Mouse (Mus musculus) forebrain, postnatal 0 days (tissue): ENCODE measurements around the gene Tmem135. TPM values are rescaled to one million over a fixed set of nuclear protein-coding genes. Genes with fewer than 3 reads are reported as not detected.

Source experiments
- ATAC-seq: fragments of 200-750 bp; cut with Nextera tagmentation; 2 replicates; pipeline ENCODE4 v1.8.0; 2017; ENCODE audit warnings: mild to moderate bottlenecking, moderate library complexity
- DNase-seq: peaks from one replicate; pipeline ENCODE4 v3.0.0-alpha.2; 2015
- H3K27ac ChIP-seq: fragments of 300-500 bp; sonication (generic); 2 replicates; pipeline ENCODE4 v1.5.1; 2014; ENCODE audit warnings: low read depth, mild to moderate bottlenecking, antibody characterized with exemption, low read length, moderate library complexity, mixed read lengths
- H3K27me3 ChIP-seq: fragments of 300-500 bp; sonication (generic); 2 replicates; pipeline ENCODE4 v1.6.1; 2014; ENCODE audit warnings: mild to moderate bottlenecking, low read length, mixed read lengths; ENCODE audit not compliant: insufficient read depth
- H3K36me3 ChIP-seq: fragments of 300-500 bp; sonication (generic); 2 replicates; pipeline ENCODE4 v1.6.1; 2014; ENCODE audit warnings: mild to moderate bottlenecking, moderate library complexity; ENCODE audit not compliant: insufficient read depth
- H3K4me1 ChIP-seq: fragments of 300-500 bp; sonication (generic); 2 replicates; pipeline ENCODE4 v1.6.1; 2014; ENCODE audit warnings: antibody characterized with exemption; ENCODE audit not compliant: insufficient read depth
- H3K4me2 ChIP-seq: fragments of 300-500 bp; sonication (generic); 2 replicates; pipeline ENCODE4 v1.6.1; 2014; ENCODE audit warnings: low read depth, mild to moderate bottlenecking, moderate library complexity
- H3K4me3 ChIP-seq: fragments of 300-500 bp; sonication (generic); 2 replicates; pipeline ENCODE4 v1.5.1; 2014; ENCODE audit warnings: low read depth, low read length, mixed read lengths
- H3K9ac ChIP-seq: fragments of 300-500 bp; sonication (generic); 2 replicates; pipeline ENCODE4 v1.6.1; 2014; ENCODE audit warnings: mild to moderate bottlenecking
- H3K9me3 ChIP-seq: fragments of 300-500 bp; sonication (generic); 2 replicates; pipeline ENCODE4 v1.6.1; 2016; ENCODE audit warnings: low read length
- CTCF ChIP-seq: sonication (generic); IDR thresholded peaks from 2 replicates; pipeline ENCODE4 v1.5.1; 2016; ENCODE audit warnings: antibody characterized with exemption, control low read depth, low read depth
- WGBS: fragments of 180-500 bp; shearing (Covaris S2); extraction: QIAGEN DNeasy Blood & Tissue Kit; methylation state at CpG from one replicate; pipeline ENCODE4 v1.1.7; 2014; 5-methylcytosine and 5-hydroxymethylcytosine counted together
- polyA plus RNA-seq: library from polyadenylated mRNA; unstranded; fragments of >200 nt; fragmentation: Nextera tagmentation; extraction: Ambion mirVana; gene quantifications from 2 replicates; pipeline ENCODE4 v1.2.1, GENCODE M21; 2015
- total RNA-seq: library from RNA; depleted of rRNA; stranded (reverse); fragments of >200 nt; gene quantifications from 2 replicates; pipeline ENCODE4 v1.2.3, GENCODE M21; 2014

The Tmem135 gene
- total and polyA plus RNA-seq, 2 experiments from 2014 or later: 23.2 to 27.9 TPM

DNA sequence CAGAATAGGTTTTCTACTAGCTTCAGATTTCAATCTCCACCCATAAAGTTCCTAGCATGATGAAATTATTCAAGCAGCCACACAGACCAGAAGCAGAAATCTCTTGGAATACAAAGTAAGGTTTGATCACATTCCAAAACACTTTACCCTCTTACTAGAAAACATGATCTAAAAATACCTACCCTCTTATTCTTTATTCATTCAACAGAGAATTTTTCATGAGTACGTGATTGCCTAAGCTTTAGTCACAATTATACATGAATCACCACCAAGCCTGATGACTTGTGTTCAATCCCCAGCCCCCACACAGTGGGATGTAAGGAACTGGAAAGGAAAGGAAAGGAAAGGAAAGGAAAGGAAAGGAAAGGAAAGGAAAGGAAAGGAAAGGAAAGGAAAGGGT lies 136.5 kb downstream of the Tmem135 start:
- no peaks in the 10 kb centered on the region for H3K27me3 ChIP-seq
- no peak for DNase-seq
- ATAC-seq: peak; percentile 32; the same call in 1 of the 2 replicates
- WGBS: 57% methylated on average over 1 of the region's 1 CpGs
- H3K4me2 ChIP-seq: no peak overlapping the region
- no peak overlapping the region for H3K9ac ChIP-seq
- no peak for TF ChIP-seq CTCF
- no peaks in the 10 kb centered on the region for H3K36me3 ChIP-seq
- H3K27ac ChIP-seq: no peak overlapping the region
- no peaks in the 10 kb centered on the region for H3K9me3 ChIP-seq
- H3K4me1 ChIP-seq: no peaks in the 10 kb centered on the region
- H3K4me3 ChIP-seq: no peak overlapping the region

DNA sequence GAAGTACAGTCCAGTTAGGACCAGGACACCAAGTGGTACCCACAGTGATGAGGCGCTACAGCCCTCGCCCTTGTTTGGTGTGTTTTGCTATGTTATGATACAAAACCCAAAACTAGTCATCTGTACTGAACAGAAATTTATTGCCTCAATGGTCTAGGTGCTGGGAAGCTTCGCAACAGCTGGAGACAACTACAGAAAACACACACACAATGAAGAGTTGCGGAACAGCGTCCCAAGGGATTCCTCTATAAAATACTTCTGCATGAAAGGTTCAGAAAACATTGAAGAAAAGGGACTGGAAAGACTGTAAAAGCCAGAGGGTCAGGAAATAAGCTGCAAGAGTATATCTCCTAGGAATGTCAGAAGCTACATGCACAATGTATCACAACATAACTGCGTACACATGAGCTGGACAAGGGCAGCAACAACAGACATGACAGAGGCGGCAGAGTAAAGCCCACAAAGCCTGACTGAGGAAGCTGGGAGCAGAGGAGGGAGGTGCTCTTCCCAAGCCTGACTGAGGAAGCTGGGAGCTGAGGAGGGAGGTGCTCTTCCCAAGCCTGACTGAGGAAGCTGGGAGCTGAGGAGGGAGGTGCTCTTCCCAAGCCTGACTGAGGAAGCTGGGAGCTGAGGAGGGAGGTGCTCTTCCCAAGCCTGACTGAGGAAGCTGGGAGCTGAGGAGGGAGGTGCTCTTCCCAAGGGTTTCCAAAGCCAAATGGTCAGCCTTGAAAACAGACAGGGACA lies 137.8 kb downstream of the Tmem135 start:
- Histone ChIP-seq H3K36me3 (no peaks in the 10 kb centered on the region), H3K27ac (no peak overlapping the region), H3K27me3 (no peaks in the 10 kb centered on the region), H3K4me3 (no peak overlapping the region), H3K4me2 (no peak overlapping the region), H3K9me3 (no peaks in the 10 kb centered on the region), H3K9ac (no peak overlapping the region), H3K4me1 (no peaks in the 10 kb centered on the region)
- ATAC-seq (no peak), DNase-seq (no peak)
- WGBS: 86% methylated on average over 7 of the region's 7 CpGs
- no peak for TF ChIP-seq CTCF

DNA sequence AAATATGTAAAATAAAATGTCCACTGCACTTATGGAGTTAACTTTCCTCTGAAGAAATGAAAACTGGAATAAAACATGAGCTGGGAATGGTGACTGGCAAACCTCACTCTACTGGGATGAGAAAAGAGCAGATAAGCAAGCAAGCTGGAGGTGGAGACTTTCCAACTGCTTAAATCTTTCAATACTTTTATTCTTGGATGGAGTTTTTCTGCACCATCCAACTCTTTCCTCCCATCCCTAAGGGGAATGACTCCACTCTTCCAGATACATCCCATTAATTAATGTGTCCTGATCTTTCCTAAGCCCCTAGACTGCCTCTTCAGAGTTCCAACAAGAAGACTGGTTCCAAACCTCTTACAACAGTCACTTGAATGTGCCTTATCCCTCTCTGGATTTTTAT lies 143.1 kb downstream of the Tmem135 start:
- H3K4me1 ChIP-seq: no peaks in the 10 kb centered on the region
- H3K4me3 ChIP-seq: no peak overlapping the region
- no peak for ATAC-seq
- H3K9ac ChIP-seq: no peak overlapping the region
- no peak for DNase-seq
- H3K36me3 ChIP-seq: no peaks in the 10 kb centered on the region
- no peaks in the 10 kb centered on the region for H3K27me3 ChIP-seq
- H3K4me2 ChIP-seq: no peak overlapping the region
- no peak for TF ChIP-seq CTCF
- H3K27ac ChIP-seq: no peak overlapping the region
- H3K9me3 ChIP-seq: no peaks in the 10 kb centered on the region

DNA sequence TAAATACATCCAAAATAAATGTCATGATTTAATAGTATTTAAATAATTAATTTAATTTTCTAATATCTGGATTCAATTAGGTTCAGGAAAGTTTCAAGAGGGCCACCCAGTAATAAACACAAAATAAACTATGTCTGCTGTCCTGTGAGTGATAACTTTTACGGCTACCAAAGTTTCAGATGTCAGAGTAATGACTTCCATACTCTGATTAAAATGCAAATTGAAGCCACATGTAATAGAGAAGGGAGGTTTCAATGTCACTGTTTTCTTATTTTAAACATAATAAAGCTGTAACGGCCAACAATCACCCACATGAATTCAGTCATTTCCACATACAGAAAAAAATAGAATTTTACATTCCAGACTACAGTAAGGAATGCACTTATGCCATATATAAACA lies 145.2 kb downstream of the Tmem135 start:
- no peak for TF ChIP-seq CTCF
- no peak overlapping the region for H3K27ac ChIP-seq
- H3K9ac ChIP-seq: no peak overlapping the region
- DNase-seq (no peak), ATAC-seq (no peak)
- no peak overlapping the region for H3K4me3 ChIP-seq
- H3K9me3 ChIP-seq: no peaks in the 10 kb centered on the region
- WGBS: 74% methylated on average over 2 of the region's 2 CpGs
- no peaks in the 10 kb centered on the region for H3K4me1 ChIP-seq
- H3K36me3 ChIP-seq: no peaks in the 10 kb centered on the region
- H3K4me2 ChIP-seq: no peak overlapping the region
- no peaks in the 10 kb centered on the region for H3K27me3 ChIP-seq

DNA sequence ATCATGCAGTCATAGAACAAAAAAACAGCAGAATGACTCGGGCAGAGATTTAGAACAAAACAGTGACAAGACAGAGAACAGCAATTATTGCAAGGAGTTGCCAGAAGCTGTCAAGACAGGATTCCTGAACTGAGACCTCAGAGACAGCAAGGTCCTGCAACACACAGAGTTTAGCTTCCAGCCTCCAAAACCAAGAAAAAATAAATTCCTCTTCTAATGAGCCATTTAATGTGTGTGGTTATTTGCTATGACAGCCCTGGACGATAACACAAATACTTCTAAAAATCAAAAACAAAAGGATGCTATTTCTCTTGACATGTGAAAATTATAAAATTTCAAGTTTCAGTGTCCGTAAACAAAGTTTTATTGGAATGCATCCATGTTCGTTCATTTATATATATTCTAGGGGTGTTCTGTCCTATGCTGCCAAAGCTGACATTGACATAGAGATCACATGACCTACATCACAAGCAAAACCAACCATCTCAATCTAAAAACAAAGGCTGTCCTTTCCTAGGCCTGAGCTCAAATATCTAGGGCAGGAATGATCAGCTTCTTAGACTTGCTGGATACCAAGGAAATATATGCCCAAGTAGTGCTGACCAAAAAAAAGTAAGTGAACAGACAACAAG lies 146.0 kb downstream of the Tmem135 start:
- DNase-seq (no peak), ATAC-seq (no peak)
- H3K9ac ChIP-seq: no peak overlapping the region
- no peak for TF ChIP-seq CTCF
- WGBS: 79% methylated on average over 4 of the region's 4 CpGs
- H3K36me3 ChIP-seq: no peaks in the 10 kb centered on the region
- H3K4me1 ChIP-seq: no peaks in the 10 kb centered on the region
- H3K4me3 ChIP-seq: no peak overlapping the region
- H3K9me3 ChIP-seq: no peaks in the 10 kb centered on the region
- H3K27me3 ChIP-seq: no peaks in the 10 kb centered on the region
- H3K4me2 ChIP-seq: no peak overlapping the region
- H3K27ac ChIP-seq: no peak overlapping the region

DNA sequence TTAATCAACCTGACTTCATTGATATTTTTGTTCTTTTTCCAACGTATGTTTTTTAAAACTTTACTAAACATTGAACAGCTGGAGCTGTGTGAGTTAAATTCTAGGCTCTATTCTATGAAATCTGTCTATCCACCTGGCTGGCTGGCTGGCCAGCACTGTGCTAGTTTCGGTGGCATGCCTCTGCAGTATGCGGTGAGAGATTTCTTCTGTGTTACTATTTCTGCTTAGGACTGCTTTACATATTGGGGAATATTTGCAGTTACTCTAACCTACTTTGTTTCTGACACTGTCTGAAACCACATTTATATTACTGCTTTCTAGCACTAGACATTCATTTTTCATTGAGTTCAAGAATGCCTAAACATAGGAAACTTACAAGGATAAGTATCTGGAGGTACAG lies 150.2 kb downstream of the Tmem135 start:
- 84% methylated on average over 3 of the region's 3 CpGs for WGBS
- no peaks in the 10 kb centered on the region for H3K36me3 ChIP-seq
- no peaks in the 10 kb centered on the region for H3K4me1 ChIP-seq
- no peak overlapping the region for H3K4me2 ChIP-seq
- no peak overlapping the region for H3K27ac ChIP-seq
- H3K27me3 ChIP-seq: no peaks in the 10 kb centered on the region
- no peak for DNase-seq
- H3K9ac ChIP-seq: no peak overlapping the region
- no peaks in the 10 kb centered on the region for H3K9me3 ChIP-seq
- ATAC-seq: no peak
- H3K4me3 ChIP-seq: no peak overlapping the region
- no peak for TF ChIP-seq CTCF

DNA sequence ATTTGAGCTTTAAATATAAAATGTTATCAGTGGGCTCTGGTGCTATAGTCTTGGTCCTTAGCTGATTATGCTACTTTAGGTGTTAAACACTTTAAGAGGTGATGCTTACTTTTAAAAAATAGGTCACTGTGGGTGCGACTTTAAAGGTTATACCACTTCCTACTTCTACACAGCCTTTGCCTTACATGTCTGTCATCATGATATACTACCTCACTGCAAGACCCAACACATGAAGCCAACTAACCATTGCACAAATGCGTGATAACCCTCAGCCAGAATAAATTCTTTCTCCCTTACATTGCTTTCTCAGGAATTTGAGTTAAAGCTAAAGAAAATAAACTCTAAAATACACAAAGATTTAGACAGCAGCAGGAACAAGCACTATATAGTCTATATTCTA lies 150.7 kb downstream of the Tmem135 start:
- WGBS: 92% methylated on average over 2 of the region's 2 CpGs
- ATAC-seq: no peak
- DNase-seq: no peak
- no peak for TF ChIP-seq CTCF
- H3K9me3 ChIP-seq: no peaks in the 10 kb centered on the region
- no peak overlapping the region for H3K4me3 ChIP-seq
- no peak overlapping the region for H3K27ac ChIP-seq
- no peak overlapping the region for H3K4me2 ChIP-seq
- H3K4me1 ChIP-seq: no peaks in the 10 kb centered on the region
- H3K9ac ChIP-seq: no peak overlapping the region
- no peaks in the 10 kb centered on the region for H3K27me3 ChIP-seq
- H3K36me3 ChIP-seq: no peaks in the 10 kb centered on the region
